Mouse (Mus musculus) lung, embryonic 14.5 days (tissue): ENCODE data around the gene Gm13287. TPM values are rescaled to one million over a fixed set of nuclear protein-coding genes. Genes with fewer than 3 reads are reported as not detected.

Experiments used
- ATAC-seq: fragments of 200-750 bp; cut with Nextera tagmentation; 2 replicates; pipeline ENCODE4 v1.8.0; 2017; ENCODE audit warnings: mild to moderate bottlenecking, moderate TSS enrichment, moderate library complexity; ENCODE audit not compliant: insufficient read depth
- DNase-seq: peaks from one replicate; pipeline ENCODE4 v3.0.0-alpha.2; 2015
- H3K27ac ChIP-seq: fragments of 300-500 bp; sonication (generic); 2 replicates; pipeline ENCODE4 v1.5.1; 2014; ENCODE audit warnings: low read depth, mild to moderate bottlenecking, moderate library complexity
- H3K27me3 ChIP-seq: fragments of 300-500 bp; sonication (generic); 2 replicates; pipeline ENCODE4 v1.6.1; 2014; ENCODE audit warnings: low read length, control low read depth; ENCODE audit not compliant: insufficient read depth
- H3K36me3 ChIP-seq: fragments of 300-500 bp; sonication (generic); 2 replicates; pipeline ENCODE4 v1.6.1; 2014; ENCODE audit warnings: control low read depth; ENCODE audit not compliant: insufficient read depth
- H3K4me1 ChIP-seq: fragments of 300-500 bp; sonication (generic); 2 replicates; pipeline ENCODE4 v1.6.1; 2014; ENCODE audit warnings: antibody characterized with exemption, control low read depth; ENCODE audit not compliant: insufficient read depth
- H3K4me2 ChIP-seq: fragments of 300-500 bp; sonication (generic); 2 replicates; pipeline ENCODE4 v1.6.1; 2014; ENCODE audit warnings: mild to moderate bottlenecking
- H3K4me3 ChIP-seq: fragments of 300-500 bp; sonication (generic); 2 replicates; pipeline ENCODE4 v1.5.1; 2014; ENCODE audit warnings: low read depth, low read length
- H3K9ac ChIP-seq: fragments of 300-500 bp; sonication (generic); 2 replicates; pipeline ENCODE4 v1.6.1; 2014
- H3K9me3 ChIP-seq: fragments of 300-500 bp; sonication (generic); 2 replicates; pipeline ENCODE4 v1.6.1; 2016; ENCODE audit warnings: low read depth, low read length, control low read depth
- CTCF ChIP-seq: IDR thresholded peaks from 2 replicates; pipeline ENCODE4 v1.5.1; 2016; ENCODE audit warnings: antibody characterized with exemption, low read depth
- WGBS: fragments of 180-500 bp; shearing (Covaris S2); extraction: QIAGEN DNeasy Blood & Tissue Kit; methylation state at CpG from one replicate; pipeline ENCODE4 v1.1.7; 2014; 5-methylcytosine and 5-hydroxymethylcytosine counted together
- polyA plus RNA-seq: library from polyadenylated mRNA; unstranded; fragments of >200 nt; fragmentation: Nextera tagmentation; extraction: Ambion mirVana; gene quantifications from 2 replicates; pipeline ENCODE4 v1.2.1, GENCODE M21; 2014

Gm13287 gene
- polyA plus RNA-seq, 1 experiment from 2014 or later, result not detected

DNA sequence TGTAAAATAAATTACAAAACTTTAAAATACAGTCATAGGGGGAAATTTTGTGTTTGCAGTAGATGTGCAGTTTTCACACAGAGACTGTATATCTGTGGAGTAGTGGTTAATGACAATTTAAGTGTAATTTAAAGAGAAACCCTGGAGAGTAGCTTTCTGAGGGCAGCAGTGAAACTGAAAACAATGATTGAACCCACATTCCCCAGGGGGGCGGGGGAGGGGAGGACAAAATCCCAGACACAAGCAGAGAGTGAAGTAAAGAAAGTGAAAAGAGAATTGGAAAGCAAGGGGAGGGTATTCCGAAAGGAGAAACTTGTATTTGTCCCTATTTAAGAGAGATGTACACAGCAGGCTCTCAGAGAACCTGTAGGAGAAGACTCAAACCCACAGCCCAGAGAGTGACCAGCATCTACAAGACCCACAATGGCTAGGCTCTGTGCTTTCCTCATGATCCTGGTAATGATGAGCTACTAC, 38.4 kb downstream of the Gm13287 start, which contains the start of gene Ifna4:
Gene Ifna4 (plus strand): TSS at position 424 of the 474 bp plus-strand sequence.
- DNase-seq (no peak), ATAC-seq (no peak)
- H3K9ac ChIP-seq, result no peak within 1 kb of the TSS
- H3K36me3 ChIP-seq, result no peaks in the 10 kb centered on the region
- H3K4me2 ChIP-seq, result no peak within 1 kb of the TSS
- 41% methylated on average over 2 of the region's 2 CpGs for WGBS
- TF ChIP-seq CTCF, result no peak
- H3K9me3 ChIP-seq, result no peaks in the 10 kb centered on the region
- H3K27me3 ChIP-seq, result no peaks in the 10 kb centered on the region
- no peaks in the 10 kb centered on the region for H3K4me1 ChIP-seq
- no peak within 1 kb of the TSS for H3K4me3 ChIP-seq
- no peak within 1 kb of the TSS for H3K27ac ChIP-seq

DNA sequence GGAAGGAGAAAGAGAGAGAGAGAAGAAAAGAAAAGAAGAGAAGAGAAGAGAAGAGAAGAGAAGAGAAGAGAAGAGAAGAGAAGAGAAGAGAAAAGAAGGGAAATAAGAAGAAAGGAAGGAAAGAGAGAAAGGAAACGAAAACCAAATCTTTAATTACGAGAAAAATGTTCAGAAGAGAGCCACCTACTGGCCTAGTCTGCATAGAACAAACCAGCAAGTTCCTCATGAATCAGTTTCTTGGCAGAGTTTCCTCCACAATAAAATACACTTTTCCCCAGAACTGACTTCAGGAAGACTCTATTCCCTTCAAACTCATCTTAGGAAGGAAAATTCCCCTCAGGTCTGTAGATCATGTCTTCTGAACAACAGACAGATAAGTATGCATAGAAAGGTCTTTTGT, 42.3 kb downstream of the Gm13287 start:
- Histone ChIP-seq H3K4me1 (no peaks in the 10 kb centered on the region), H3K9ac (no peak overlapping the region), H3K9me3 (no peaks in the 10 kb centered on the region), H3K4me3 (no peak overlapping the region), H3K27me3 (no peaks in the 10 kb centered on the region), H3K4me2 (no peak overlapping the region), H3K36me3 (no peaks in the 10 kb centered on the region), H3K27ac (no peak overlapping the region)
- no peak for TF ChIP-seq CTCF
- DNase-seq, result no peak
- 34% methylated on average over 2 of the region's 2 CpGs for WGBS
- no peak for ATAC-seq

DNA sequence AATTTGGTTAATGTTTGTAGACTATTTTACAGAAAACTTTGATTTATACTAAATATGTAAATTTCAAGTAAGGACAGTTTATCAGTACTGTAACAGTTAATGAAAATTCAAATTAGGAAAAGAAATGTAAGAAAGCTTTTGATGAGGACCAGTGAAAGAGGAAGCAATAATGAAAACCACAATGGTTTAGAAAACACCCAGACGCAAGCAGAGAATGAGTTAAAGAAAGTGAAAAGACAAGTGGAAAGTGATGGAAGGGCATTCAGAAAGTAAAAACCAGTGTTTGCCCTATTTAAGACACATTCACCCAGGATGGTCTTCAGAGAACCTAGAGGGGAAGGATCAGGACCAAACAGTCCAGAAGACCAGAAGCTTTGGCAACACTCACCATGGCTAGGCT, 46.6 kb downstream of the Gm13287 start, which contains the start of gene Ifna1:
Gene Ifna1 (plus strand): TSS at position 390 of the 400 bp plus-strand sequence.
- no peaks in the 10 kb centered on the region for H3K4me1 ChIP-seq
- no peaks in the 10 kb centered on the region for H3K36me3 ChIP-seq
- no peaks in the 10 kb centered on the region for H3K9me3 ChIP-seq
- TF ChIP-seq CTCF, result no peak
- DNase-seq (no peak), ATAC-seq (no peak)
- H3K27ac ChIP-seq, result no peak within 1 kb of the TSS
- H3K27me3 ChIP-seq, result no peaks in the 10 kb centered on the region
- H3K9ac ChIP-seq, result no peak within 1 kb of the TSS
- H3K4me3 ChIP-seq, result no peak within 1 kb of the TSS
- no peak within 1 kb of the TSS for H3K4me2 ChIP-seq
- WGBS, result 85% methylated on average over 1 of the region's 1 CpGs

GRCm38 (mm10) chr4:88851026-88851763, 48.1 kb downstream of the Gm13287 start:
- Histone ChIP-seq H3K4me3 (no peak overlapping the region), H3K27me3 (no peaks in the 10 kb centered on the region), H3K9me3 (no peaks in the 10 kb centered on the region), H3K36me3 (no peaks in the 10 kb centered on the region), H3K27ac (no peak overlapping the region), H3K4me2 (no peak overlapping the region), H3K4me1 (no peaks in the 10 kb centered on the region), H3K9ac (no peak overlapping the region)
- no peak for TF ChIP-seq CTCF
- no peak for ATAC-seq
- DNase-seq, result no peak
- 68% methylated on average over 4 of the region's 4 CpGs for WGBS

Other genes starting within 250 kb of the Gm13287 start
- not detected in 2 replicates for gene Ifna15, start 245.0 kb upstream of the Gm13287 start, polyA plus RNA-seq
- gene Ifna14, start 231.5 kb upstream of the Gm13287 start, polyA plus RNA-seq, result not detected in 2 replicates
- gene Ifna9, start 210.9 kb upstream of the Gm13287 start, polyA plus RNA-seq, result not detected in 2 replicates
- not detected in 2 replicates for gene Ifna12, start 199.9 kb upstream of the Gm13287 start, polyA plus RNA-seq
- gene C87499, start 168.8 kb upstream of the Gm13287 start, polyA plus RNA-seq, result not detected in 2 replicates
- gene Ifna13, start 158.8 kb upstream of the Gm13287 start, polyA plus RNA-seq, result not detected in 2 replicates
- not detected in 2 replicates for gene Ifna16, start 126.3 kb upstream of the Gm13287 start, polyA plus RNA-seq
- not detected in 2 replicates for gene Ifna2, start 119.3 kb upstream of the Gm13287 start, polyA plus RNA-seq
- gene Ifnab, start 111.9 kb upstream of the Gm13287 start, polyA plus RNA-seq, result not detected in 2 replicates
- 1.1 TPM in 2 replicates for gene Gm26566, start 81.4 kb upstream of the Gm13287 start, polyA plus RNA-seq
- gene Klhl9, start 80.8 kb upstream of the Gm13287 start, polyA plus RNA-seq, result 117 TPM in 2 replicates
- gene Gm13271, start 48.4 kb upstream of the Gm13287 start, polyA plus RNA-seq, result not detected in 2 replicates
- gene Gm13283, start 43.1 kb upstream of the Gm13287 start, polyA plus RNA-seq, result 0.27 and 0.33 TPM in 2 replicates
- gene Gm13290, start 29.4 kb upstream of the Gm13287 start, polyA plus RNA-seq, result 0.60 TPM in 1 of 2 replicates, not detected in the other
- not detected in 2 replicates for gene Gm13289, start 26.3 kb upstream of the Gm13287 start, polyA plus RNA-seq
- gene Gm13272, start 23.4 kb upstream of the Gm13287 start, polyA plus RNA-seq, result not detected in 2 replicates
- 0.14 and 0.26 TPM in 2 replicates for gene Ifnz, start 21.1 kb upstream of the Gm13287 start, polyA plus RNA-seq
- not detected in 2 replicates for gene Gm13276, start 17.5 kb upstream of the Gm13287 start, polyA plus RNA-seq
- not detected in 2 replicates for gene Gm13277, start 14.6 kb upstream of the Gm13287 start, polyA plus RNA-seq
- not detected in 2 replicates for gene Gm13278, start 11.7 kb upstream of the Gm13287 start, polyA plus RNA-seq
- not detected in 2 replicates for gene Gm13275, start 8.8 kb upstream of the Gm13287 start, polyA plus RNA-seq
- not detected in 2 replicates for gene Gm13279, start 5.9 kb upstream of the Gm13287 start, polyA plus RNA-seq
- gene Gm13285, start 3.6 kb upstream of the Gm13287 start, polyA plus RNA-seq, result 1.2 and 1.7 TPM in 2 replicates
- 0.09 TPM in 1 of 2 replicates, not detected in the other for gene Gm13288, start 2.3 kb downstream of the Gm13287 start, polyA plus RNA-seq
- gene Ifna7, start 13.0 kb downstream of the Gm13287 start, polyA plus RNA-seq, result not detected in 2 replicates
- gene Ifna11, start 16.7 kb downstream of the Gm13287 start, polyA plus RNA-seq, result not detected in 2 replicates
- not detected in 2 replicates for gene Ifna6, start 24.2 kb downstream of the Gm13287 start, polyA plus RNA-seq
- gene Ifna5, start 32.3 kb downstream of the Gm13287 start, polyA plus RNA-seq, result not detected in 2 replicates
- gene Ifna4, start 38.6 kb downstream of the Gm13287 start, polyA plus RNA-seq, result not detected in 2 replicates
- not detected in 2 replicates for gene Ifna1, start 46.8 kb downstream of the Gm13287 start, polyA plus RNA-seq
- gene Ifne, start 76.9 kb downstream of the Gm13287 start, polyA plus RNA-seq, result not detected in 2 replicates